Mouse (Mus musculus) kidney, adult 8-10 months (tissue): ENCODE results near the gene Rufy1.

ENCODE experiments used
- DNase-seq, 2 experiments: peaks; one replicate each; pipeline ENCODE4 v3.0.0; 2022

Gene Rufy1

GRCm38 (mm10) chr11:50421934-50422780, 8.8 kb downstream of the Rufy1 start:
- DNase-seq = peak; percentile 23 to 29

- DNase-seq = no peak
These were observed 9.5 kb downstream of the Rufy1 start for GRCm38 (mm10) chr11:50421461-50421860.

- DNase-seq = no peak
These were observed 13.1 kb downstream of the Rufy1 start for GRCm38 (mm10) chr11:50417856-50418255.

- no peak for DNase-seq
These were observed 15.2 kb downstream of the Rufy1 start for GRCm38 (mm10) chr11:50415563-50416241.

- no peak for DNase-seq
These were observed 23.7 kb downstream of the Rufy1 start for GRCm38 (mm10) chr11:50407235-50407634.

- peak; percentile 48 to 66 for DNase-seq
These were observed 27.4 kb downstream of the Rufy1 start for GRCm38 (mm10) chr11:50403367-50404014.

GRCm38 (mm10) chr11:50402481-50402880, 28.4 kb downstream of the Rufy1 start:
- DNase-seq = peak; percentile 40 to 52

GRCm38 (mm10) chr11:50398803-50399202, 32.1 kb downstream of the Rufy1 start:
- no peak for DNase-seq

- DNase-seq = no peak
These were observed 33.6 kb downstream of the Rufy1 start for GRCm38 (mm10) chr11:50397316-50397715.

GRCm38 (mm10) chr11:50396766-50397307, 34.1 kb downstream of the Rufy1 start:
- no peak for DNase-seq

GRCm38 (mm10) chr11:50394731-50395130, 36.2 kb downstream of the Rufy1 start:
- no peak for DNase-seq

GRCm38 (mm10) chr11:50393306-50393705, 37.6 kb downstream of the Rufy1 start:
- no peak for DNase-seq

GRCm38 (mm10) chr11:50391272-50391960, 39.5 kb downstream of the Rufy1 start:
- no peak for DNase-seq

GRCm38 (mm10) chr11:50389616-50390015, 41.3 kb downstream of the Rufy1 start:
- no peak for DNase-seq

GRCm38 (mm10) chr11:50389011-50389410, 41.9 kb downstream of the Rufy1 start:
- DNase-seq = no peak

GRCm38 (mm10) chr11:50388217-50388929, 42.6 kb downstream of the Rufy1 start:
- no peak for DNase-seq

- DNase-seq = no peak
These were observed 43.2 kb downstream of the Rufy1 start for GRCm38 (mm10) chr11:50387697-50388096.

GRCm38 (mm10) chr11:50387167-50387679, 43.7 kb downstream of the Rufy1 start:
- DNase-seq = no peak

- DNase-seq = no peak
These were observed 49.6 kb downstream of the Rufy1 start for GRCm38 (mm10) chr11:50381311-50381710.

GRCm38 (mm10) chr11:50379023-50379752, 51.7 kb downstream of the Rufy1 start:
- DNase-seq = no peak
